Mouse (Mus musculus): ENCODE measurements around the gene Lmtk2.

DNA sequence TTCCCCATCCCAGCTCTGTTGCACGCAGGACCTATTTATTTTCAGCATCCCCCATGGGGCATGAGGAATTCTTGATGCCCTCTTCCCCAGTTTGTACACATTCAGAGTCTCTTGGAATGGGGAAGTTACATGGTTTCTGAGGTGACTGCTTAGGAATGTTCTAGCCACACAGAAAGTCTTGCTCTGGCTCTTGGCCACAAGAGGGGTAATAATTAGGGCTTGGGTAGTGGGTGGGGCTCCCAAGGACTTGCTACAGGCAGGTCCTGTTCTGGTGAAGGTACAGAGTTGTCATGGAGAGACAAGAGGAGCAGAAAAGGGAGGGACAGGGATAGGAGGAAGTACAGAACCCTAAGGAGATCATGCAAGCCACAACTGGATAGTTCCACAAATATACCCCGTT is 34.2 kb upstream of the Lmtk2 start:
- TF ChIP-seq CTCF (IDR thresholded peaks at IDR 0.05; ENCODE audit: extremely low read depth, insufficient read depth, low read length) (no peak), POLR2A (IDR thresholded peaks at IDR 0.05; ENCODE audit: extremely low read depth, insufficient read depth, low read length) (no peak)

All from cortical plate, adult 2 months (tissue).